Mouse (Mus musculus) midbrain, embryonic 15.5 days (tissue): ENCODE results near the gene Llgl2. TPM values are rescaled to one million over a fixed set of nuclear protein-coding genes. Genes with fewer than 3 reads are reported as not detected.
"Not testable (repeated sequence)": the region's sequence is repeated elsewhere in the genome, so short reads cannot be mapped to it uniquely, and the experiment has no call there.

Source experiments
- ATAC-seq: fragments of 200-750 bp; cut with Nextera tagmentation; replicated peaks from 2 replicates; pipeline ENCODE4 v1.8.0; 2017; ENCODE audit warnings: moderate TSS enrichment
- H3K27ac ChIP-seq: fragments of 300-500 bp; sonication (generic); 2 replicates; pipeline ENCODE4 v1.5.1; 2015; ENCODE audit warnings: mild to moderate bottlenecking, inconsistent platforms
- H3K27me3 ChIP-seq: fragments of 300-500 bp; sonication (generic); replicated peaks from 2 replicates; pipeline ENCODE4 v1.6.1; 2015; ENCODE audit warnings: inconsistent platforms
- H3K36me3 ChIP-seq: fragments of 300-500 bp; sonication (generic); replicated peaks from 2 replicates; pipeline ENCODE4 v1.6.1; 2015; ENCODE audit warnings: inconsistent platforms
- H3K4me1 ChIP-seq: fragments of 300-500 bp; sonication (generic); 2 replicates; pipeline ENCODE4 v1.6.1; 2015; ENCODE audit warnings: inconsistent platforms
- H3K4me2 ChIP-seq: fragments of 300-500 bp; sonication (generic); 2 replicates; pipeline ENCODE4 v1.6.1; 2015; ENCODE audit warnings: inconsistent platforms, mild to moderate bottlenecking, moderate library complexity
- H3K4me3 ChIP-seq: fragments of 300-500 bp; sonication (generic); 2 replicates; pipeline ENCODE4 v1.5.1; 2015; ENCODE audit warnings: mild to moderate bottlenecking, inconsistent platforms
- H3K9ac ChIP-seq: fragments of 300-500 bp; sonication (generic); 2 replicates; pipeline ENCODE4 v1.6.1; 2015; ENCODE audit warnings: mild to moderate bottlenecking, inconsistent platforms
- H3K9me3 ChIP-seq: fragments of 300-500 bp; sonication (generic); 2 replicates; pipeline ENCODE4 v1.6.1; 2016; ENCODE audit warnings: inconsistent platforms
- WGBS: fragments of 180-500 bp; shearing (Covaris S2); methylation state at CpG from one replicate; pipeline ENCODE4 v1.1.7; 2015; ENCODE audit warnings: mixed read lengths; 5-methylcytosine and 5-hydroxymethylcytosine counted together
- polyA plus RNA-seq: library from polyadenylated mRNA; unstranded; fragments of >200 nt; fragmentation: Nextera tagmentation; extraction: Ambion mirVana; gene quantifications from 2 replicates; pipeline ENCODE4 v1.2.1, GENCODE M21; 2015

Llgl2 gene
- polyA plus RNA-seq, 1 experiment from 2014 or later, result 1.0 TPM

DNA sequence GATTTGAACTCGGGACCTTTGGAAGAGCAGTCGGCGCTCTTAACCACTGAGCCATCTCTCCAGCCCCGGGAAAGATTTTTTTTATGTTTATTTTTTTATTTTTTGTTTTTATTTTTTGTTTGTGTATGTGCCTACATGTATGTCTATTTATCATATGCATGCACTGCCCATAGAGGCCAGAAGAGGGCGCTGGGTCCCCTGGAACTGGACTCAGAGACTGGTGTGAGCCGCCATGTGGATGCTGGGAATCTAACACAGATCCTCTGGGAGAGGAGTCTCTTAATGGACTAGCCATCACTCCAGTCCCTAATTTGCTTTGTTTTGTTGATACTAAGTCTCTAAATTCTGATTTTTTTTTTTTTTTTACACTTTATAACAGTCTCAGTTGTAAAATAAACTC is 17.2 kb downstream of the Llgl2 start:
- Histone ChIP-seq H3K4me2 (no peak overlapping the region), H3K9me3 (no peaks in the 10 kb centered on the region), H3K4me1 (no peaks in the 10 kb centered on the region), H3K4me3 (no peak overlapping the region), H3K36me3 (no peaks in the 10 kb centered on the region), H3K27ac (no peak overlapping the region), H3K27me3 (no peaks in the 10 kb centered on the region), H3K9ac (no peak overlapping the region)
- no peak for ATAC-seq
- 87% methylated on average over 6 of the region's 6 CpGs for WGBS

DNA sequence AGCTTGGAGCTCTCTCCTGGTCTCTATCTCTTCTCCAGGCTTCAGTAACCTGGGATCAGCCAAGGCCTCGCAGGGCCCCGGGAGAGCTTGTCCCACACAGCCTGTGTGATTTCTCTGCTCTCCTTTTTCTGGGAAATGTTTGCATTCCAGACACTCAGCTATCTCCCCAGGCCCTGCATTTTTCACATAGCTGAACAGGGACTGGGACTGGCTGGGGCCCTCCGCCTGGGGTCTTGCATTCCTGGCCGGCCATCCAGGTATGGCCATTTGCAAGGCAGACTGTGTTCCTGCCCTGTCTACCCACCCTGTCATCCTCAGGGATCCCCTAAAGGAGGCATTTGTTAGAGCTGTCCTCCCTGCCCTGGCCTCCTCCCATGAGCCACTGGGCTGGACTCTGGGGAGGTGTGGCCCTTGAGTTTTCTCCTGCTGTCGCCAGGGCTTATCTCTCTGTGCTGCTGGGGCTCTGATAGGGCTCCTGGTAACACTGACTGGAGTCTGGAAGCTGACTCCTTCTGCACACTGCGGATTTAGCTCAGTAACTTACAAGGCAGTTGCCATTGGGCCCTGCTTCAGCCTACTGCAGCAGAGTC is 18.2 kb downstream of the Llgl2 start:
- Histone ChIP-seq H3K9me3 (no peaks in the 10 kb centered on the region), H3K36me3 (no peaks in the 10 kb centered on the region), H3K4me3 (no peak overlapping the region), H3K4me1 (no peaks in the 10 kb centered on the region), H3K4me2 (no peak overlapping the region), H3K27ac (no peak overlapping the region), H3K27me3 (no peaks in the 10 kb centered on the region), H3K9ac (no peak overlapping the region)
- no peak for ATAC-seq
- 17% methylated on average over 6 of the region's 6 CpGs for WGBS

DNA sequence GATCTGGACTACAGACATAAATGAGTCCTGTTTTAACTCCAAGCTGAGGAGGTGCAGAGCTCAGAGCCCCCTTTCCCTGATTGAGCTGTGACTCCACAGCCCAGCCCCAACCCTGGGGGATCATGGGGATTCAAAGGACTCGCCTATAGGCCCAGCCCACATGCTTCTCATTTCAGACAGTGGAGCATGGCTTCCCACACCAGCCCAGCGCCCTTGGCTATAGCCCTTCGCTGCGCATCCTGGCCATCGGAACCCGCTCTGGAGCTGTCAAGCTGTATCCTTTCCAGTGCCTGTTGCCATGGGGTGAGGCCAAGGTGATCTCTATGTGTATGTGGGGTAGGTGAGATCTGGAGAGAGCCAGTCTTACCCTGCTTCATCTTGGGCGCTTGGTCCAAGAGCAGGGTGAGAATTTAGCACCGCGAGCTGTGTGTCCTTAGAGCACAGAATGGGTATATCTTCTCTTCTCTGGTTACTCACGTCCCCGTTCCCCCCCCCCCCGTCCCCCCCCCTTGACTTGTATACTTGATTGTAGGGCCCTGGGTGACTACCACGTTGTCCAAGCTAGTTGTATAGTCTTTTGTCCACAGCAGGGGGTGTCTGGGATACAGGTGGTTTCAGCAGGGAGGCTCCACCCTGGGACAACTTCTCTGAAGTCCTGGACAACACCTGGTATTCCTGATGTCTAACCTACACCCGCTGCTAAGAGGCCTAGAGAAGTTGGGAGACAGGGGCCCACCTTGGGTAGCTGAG is 19.5 kb downstream of the Llgl2 start:
- Histone ChIP-seq H3K27me3 (no peaks in the 10 kb centered on the region), H3K36me3 (no peaks in the 10 kb centered on the region), H3K27ac (no peak overlapping the region), H3K4me3 (no peak overlapping the region), H3K4me2 (no peak overlapping the region), H3K4me1 (no peaks in the 10 kb centered on the region), H3K9ac (no peak overlapping the region), H3K9me3 (no peaks in the 10 kb centered on the region)
- WGBS, result 75% methylated on average over 14 of the region's 14 CpGs
- no peak for ATAC-seq

DNA sequence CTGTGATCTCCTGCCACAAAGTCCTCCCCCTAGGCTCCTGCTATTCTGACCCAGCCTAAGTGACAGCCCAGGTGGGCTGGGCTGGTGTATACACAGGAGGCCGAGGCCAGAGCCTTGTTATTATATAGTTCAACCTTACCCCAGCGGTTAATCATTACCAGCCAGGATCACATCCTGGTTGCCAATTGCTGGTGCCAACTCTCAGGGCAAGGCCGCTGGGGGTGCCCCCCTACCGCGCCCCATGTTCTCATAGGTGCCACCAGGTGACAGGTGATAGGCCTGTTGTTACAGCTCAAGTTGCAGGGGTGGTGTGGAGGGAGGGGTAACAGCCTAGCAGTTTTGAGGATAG is 20.0 kb downstream of the Llgl2 start:
- ATAC-seq, result no peak
- H3K4me3 ChIP-seq, result no peak overlapping the region
- H3K27me3 ChIP-seq, result no peaks in the 10 kb centered on the region
- H3K4me2 ChIP-seq, result no peak overlapping the region
- H3K9ac ChIP-seq, result no peak overlapping the region
- H3K4me1 ChIP-seq, result no peaks in the 10 kb centered on the region
- H3K27ac ChIP-seq, result no peak overlapping the region
- H3K9me3 ChIP-seq, result no peaks in the 10 kb centered on the region
- H3K36me3 ChIP-seq, result no peaks in the 10 kb centered on the region
- WGBS, result 88% methylated on average over 5 of the region's 5 CpGs

DNA sequence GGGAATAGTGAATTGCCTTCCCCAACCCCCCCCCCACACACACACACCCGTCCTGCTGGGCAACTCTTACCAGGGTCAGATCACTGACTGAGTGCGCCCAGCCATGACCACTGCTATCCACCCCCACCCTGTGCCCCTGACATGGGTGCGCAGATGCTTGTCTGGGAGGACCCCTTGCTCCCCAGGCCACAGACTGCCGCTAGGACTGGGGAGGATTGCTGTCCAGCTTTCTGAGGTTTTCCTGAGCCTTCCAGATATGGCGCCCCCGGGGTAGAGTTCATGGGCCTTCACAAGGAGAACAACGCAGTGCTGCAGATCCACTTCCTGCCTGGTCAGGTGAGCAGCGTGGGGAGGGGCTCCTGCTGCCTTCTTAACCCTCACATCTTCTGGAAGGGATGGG is 20.4 kb downstream of the Llgl2 start:
- no peak overlapping the region for H3K27ac ChIP-seq
- H3K4me3 ChIP-seq, result no peak overlapping the region
- H3K9me3 ChIP-seq, result no peaks in the 10 kb centered on the region
- H3K4me2 ChIP-seq, result no peak overlapping the region
- no peaks in the 10 kb centered on the region for H3K4me1 ChIP-seq
- ATAC-seq, result no peak
- no peak overlapping the region for H3K9ac ChIP-seq
- H3K27me3 ChIP-seq, result no peaks in the 10 kb centered on the region
- WGBS, result 68% methylated on average over 8 of the region's 8 CpGs
- no peaks in the 10 kb centered on the region for H3K36me3 ChIP-seq

DNA sequence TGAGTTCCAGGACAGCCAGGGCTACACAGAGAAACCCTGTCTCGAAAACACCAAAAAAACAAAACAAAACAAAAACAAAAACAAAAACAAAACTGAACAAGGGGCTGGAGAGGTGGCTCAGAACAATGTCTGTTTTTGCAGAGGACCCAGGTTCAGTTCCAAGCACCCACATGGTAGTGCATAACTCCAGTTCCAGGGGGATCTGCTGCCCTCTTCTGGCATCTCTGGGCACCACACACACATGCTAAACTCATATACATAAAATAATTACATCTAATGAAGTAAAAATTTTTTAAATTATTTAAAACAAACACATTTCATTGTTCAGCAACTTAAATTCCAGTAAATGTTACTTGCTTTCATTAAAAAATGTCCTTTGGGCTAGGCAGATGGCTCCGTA is 22.0 kb downstream of the Llgl2 start:
- H3K4me1 ChIP-seq, result no peaks in the 10 kb centered on the region
- no peak overlapping the region for H3K9ac ChIP-seq
- H3K27ac ChIP-seq, result no peak overlapping the region
- ATAC-seq, result no peak
- H3K36me3 ChIP-seq, result no peaks in the 10 kb centered on the region
- H3K9me3 ChIP-seq, result no peaks in the 10 kb centered on the region
- no peak overlapping the region for H3K4me2 ChIP-seq
- H3K27me3 ChIP-seq, result no peaks in the 10 kb centered on the region
- H3K4me3 ChIP-seq, result no peak overlapping the region
- 93% methylated on average over 2 of the region's 2 CpGs for WGBS

DNA sequence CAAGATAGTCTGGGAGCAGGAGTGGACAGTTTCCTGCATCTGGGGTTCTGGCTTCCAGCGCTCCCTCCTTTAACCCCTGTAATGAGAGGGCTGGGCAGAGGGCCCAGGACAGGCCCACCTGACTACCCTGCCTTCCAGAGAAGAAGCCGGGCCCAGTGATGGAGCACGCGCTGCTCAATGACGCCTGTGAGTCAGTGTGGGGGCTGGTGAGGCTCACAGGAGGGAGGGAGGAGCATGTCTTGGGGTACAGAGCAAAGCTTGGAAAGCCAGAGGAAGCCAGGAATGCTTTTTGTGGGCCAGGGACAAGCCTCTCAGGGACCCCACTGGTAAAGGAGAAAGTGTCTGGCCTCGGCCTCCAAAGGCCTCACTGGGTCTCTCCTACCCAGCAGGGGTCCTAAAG is 30.8 kb downstream of the Llgl2 start:
- Histone ChIP-seq H3K9ac (no peak overlapping the region), H3K36me3 (no peaks in the 10 kb centered on the region), H3K4me1 (peaks cover 18% of the 10 kb centered on the region), H3K27me3 (peaks cover 25% of the 10 kb centered on the region), H3K27ac (no peak overlapping the region), H3K4me3 (no peak overlapping the region), H3K4me2 (no peak overlapping the region), H3K9me3 (no peaks in the 10 kb centered on the region)
- 74% methylated on average over 6 of the region's 6 CpGs for WGBS
- ATAC-seq, result no peak

DNA sequence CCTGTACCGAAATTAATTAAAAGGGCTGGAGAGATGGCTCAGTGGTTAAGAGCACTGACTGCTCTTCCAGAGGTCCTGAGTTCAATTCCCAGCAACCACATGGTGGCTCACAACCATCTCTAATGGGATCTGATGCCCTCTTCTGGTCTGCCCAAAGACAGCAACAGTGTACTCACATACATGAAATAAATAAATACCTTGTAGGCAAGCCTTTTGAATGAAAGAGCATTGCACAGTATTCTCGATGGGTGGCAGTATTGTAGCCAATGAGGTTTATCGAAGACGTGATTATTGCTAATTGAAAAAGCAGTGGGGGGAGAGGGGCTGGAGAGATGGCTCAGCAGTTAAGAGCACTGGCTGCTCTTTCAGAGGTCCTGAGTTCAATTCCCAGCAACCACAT is 33.3 kb downstream of the Llgl2 start:
- H3K9ac ChIP-seq, H3K36me3 ChIP-seq, H3K9me3 ChIP-seq, H3K4me3 ChIP-seq, H3K4me2 ChIP-seq, H3K27ac ChIP-seq, ATAC-seq: not testable (repeated sequence)
- peaks cover 47% of the 10 kb centered on the region for H3K27me3 ChIP-seq
- 91% methylated on average over 4 of the region's 4 CpGs for WGBS
- H3K4me1 ChIP-seq, result peaks cover 20% of the 10 kb centered on the region

DNA sequence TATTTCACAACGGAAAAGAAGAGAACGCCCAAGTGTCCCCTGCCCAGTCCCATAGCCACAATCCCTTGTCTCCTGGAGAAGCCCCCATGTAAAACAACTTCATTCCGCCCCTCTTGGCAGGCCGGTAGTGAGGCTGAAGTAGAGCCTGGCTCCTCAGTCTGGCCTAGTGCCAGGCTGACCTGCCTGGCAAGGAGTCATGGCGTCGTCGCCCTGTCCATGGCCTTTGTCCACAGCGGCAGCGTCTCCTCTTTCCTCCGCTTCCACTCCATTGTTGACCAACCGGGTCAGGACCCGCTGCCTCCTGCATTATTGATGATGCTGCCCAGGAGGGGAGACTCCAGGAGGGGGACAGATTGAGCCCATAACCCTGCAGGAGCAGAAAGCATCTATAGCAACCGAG is 34.1 kb downstream of the Llgl2 start:
- Histone ChIP-seq H3K4me2 (no peak overlapping the region), H3K9me3 (no peaks in the 10 kb centered on the region), H3K4me3 (no peak overlapping the region), H3K27me3 (peaks cover 48% of the 10 kb centered on the region), H3K4me1 (peaks cover 20% of the 10 kb centered on the region), H3K27ac (no peak overlapping the region), H3K36me3 (no peaks in the 10 kb centered on the region), H3K9ac (no peak overlapping the region)
- 47% methylated on average over 13 of the region's 13 CpGs for WGBS
- no peak for ATAC-seq

DNA sequence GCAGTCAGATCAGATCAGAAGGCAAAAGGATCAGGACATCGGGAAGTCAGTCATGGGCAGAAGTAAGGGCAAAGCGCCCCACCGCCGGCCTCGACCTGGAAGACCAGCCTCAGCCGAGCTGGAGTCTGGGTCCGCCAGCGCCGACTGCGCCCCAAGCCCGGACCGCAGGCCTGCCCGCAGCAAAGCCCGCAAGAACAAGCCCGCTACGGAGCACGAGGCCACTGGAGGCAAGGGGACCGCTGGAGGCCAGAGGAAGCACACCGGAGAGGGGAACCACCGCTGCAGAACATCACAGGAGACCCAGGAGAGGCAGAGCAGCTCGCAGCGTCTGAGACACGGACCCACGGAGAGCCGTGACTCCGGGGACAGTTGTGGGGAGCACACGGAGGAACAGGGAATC is 34.5 kb downstream of the Llgl2 start, which contains the start of gene Myo15b:
TSS of gene Myo15b (plus strand) at position 53 of the 400 bp plus-strand sequence.
- Histone ChIP-seq H3K36me3 (no peaks in the 10 kb centered on the region), H3K9me3 (no peaks in the 10 kb centered on the region), H3K4me2 (peak within 1 kb of the TSS; percentile 47), H3K27ac (no peak within 1 kb of the TSS), H3K4me3 (peak within 1 kb of the TSS; percentile 27), H3K27me3 (peaks cover 51% of the 10 kb centered on the region), H3K4me1 (peaks cover 20% of the 10 kb centered on the region), H3K9ac (no peak within 1 kb of the TSS)
- WGBS, result 10% methylated on average over 27 of the region's 27 CpGs
- ATAC-seq, result no peak

DNA sequence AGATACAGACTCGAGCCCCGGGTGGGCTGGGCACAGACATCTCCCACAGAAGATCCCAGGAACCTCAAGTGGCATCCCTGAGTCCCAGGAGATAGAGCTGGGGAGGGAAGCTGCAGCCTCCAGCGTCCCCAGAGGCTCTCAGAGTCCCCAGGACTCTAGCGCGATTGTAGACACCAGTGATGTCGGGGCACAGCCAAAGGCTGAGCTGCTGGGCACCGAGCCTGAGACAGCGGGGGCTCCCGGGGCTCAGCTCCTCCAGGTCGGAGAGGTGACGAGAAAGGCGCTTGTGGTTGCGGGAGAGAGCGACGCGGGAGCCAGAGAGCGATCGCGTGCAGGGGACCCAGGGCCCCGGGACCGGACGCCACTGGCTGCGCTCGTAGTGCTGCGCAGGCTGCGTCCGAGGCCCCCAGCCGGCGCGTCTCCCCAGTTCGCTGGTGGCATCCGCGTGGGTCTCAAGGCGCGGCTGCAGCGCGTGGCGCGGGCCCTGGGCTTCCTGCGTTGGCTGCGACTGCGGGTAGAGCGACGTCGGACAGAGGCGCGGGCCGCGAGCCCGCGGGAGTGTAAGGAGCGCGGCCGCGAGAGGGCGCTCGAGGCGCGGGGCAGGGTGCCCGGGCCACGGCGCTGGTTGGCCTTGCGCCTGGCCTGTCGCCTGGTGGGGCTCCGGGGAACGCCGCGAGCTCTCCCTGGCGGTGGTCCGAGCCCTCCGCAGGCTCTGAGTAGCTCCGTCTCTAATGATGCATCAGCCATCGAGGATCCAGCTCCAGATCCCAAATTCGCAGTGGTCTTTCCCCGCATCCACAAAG is 35.5 kb downstream of the Llgl2 start:
- Histone ChIP-seq H3K4me1 (peaks cover 20% of the 10 kb centered on the region), H3K9ac (no peak overlapping the region), H3K27ac (no peak overlapping the region), H3K4me2 (peak overlapping the region; percentile 47), H3K27me3 (peaks cover 51% of the 10 kb centered on the region), H3K36me3 (no peaks in the 10 kb centered on the region), H3K9me3 (no peaks in the 10 kb centered on the region), H3K4me3 (peak overlapping the region; percentile 27)
- ATAC-seq, result peak; percentile 76
- WGBS, result 2% methylated on average over 72 of the region's 75 CpGs

DNA sequence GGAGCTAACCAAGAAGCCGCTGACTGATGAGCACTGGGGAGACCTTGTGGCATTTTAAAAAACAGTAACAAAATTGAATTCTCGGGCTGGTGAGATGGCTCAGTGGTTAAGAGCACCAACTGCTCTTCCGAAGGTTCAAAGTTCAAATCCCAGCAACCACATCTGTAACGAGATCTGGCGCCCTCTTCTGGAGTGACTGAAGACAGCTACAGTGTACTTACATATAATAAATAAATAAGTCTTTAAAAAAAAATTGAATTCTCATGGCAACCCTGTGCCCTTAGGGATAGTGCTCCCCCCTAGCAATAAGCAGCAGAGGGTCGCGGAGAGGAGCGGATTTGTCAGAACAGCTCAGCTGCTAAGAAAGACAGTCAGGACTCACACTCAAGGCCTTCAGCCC is 40.0 kb downstream of the Llgl2 start:
- Histone ChIP-seq H3K4me3 (no peak overlapping the region), H3K36me3 (no peaks in the 10 kb centered on the region), H3K9me3 (no peaks in the 10 kb centered on the region), H3K27me3 (peaks cover 35% of the 10 kb centered on the region), H3K27ac (no peak overlapping the region), H3K9ac (no peak overlapping the region), H3K4me1 (peaks cover 10% of the 10 kb centered on the region), H3K4me2 (no peak overlapping the region)
- ATAC-seq, result no peak
- WGBS, result 86% methylated on average over 8 of the region's 8 CpGs
